Mouse (Mus musculus): ENCODE measurements at regions not wholly inside any gene's neighbourhood (a gene's known extent, or its start where the extent isn't known, plus 50 kb on each side); places are given as distances from the start of the nearest gene placed in this dataset.

DNA sequence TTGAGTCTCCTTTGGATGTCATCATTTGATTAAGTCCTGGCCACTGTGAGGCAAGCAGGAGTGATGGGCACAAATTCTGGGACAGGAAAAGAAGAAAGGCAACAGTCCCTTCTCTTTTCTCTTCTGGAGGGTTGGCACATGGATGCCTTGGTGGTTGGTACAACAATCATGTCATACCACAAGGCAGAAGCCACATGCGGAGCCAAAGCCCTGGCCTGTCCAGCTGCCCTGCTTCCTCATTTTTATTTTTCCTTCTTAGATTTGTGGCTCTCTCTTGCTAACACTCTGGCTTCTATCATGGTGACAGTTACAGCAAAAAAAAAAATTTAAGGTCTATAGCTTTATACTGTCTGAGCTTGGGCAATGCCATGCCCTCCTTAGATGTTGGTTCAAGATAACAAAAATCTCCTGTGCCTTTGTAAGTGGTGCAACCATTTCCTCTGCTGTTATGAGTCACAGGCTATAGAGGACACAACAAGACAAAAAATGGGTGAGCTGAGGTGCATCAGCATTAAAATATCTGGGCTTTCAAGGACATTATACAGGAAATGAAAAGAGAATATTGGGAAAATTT, 158.2 kb downstream of the Evx1 start:
- Histone ChIP-seq H3K4me3 (ENCODE audit: low read depth, low read length) (no peak overlapping the region), H3K36me3 (ENCODE audit: insufficient read depth) (no peaks in the 10 kb centered on the region), H3K9me3 (ENCODE audit: low read depth, low read length) (no peaks in the 10 kb centered on the region), H3K27ac (ENCODE audit: low read depth) (no peak overlapping the region), H3K4me1 (ENCODE audit: insufficient read depth) (0 out of 2 replicates have a peak, but pooled peaks cover 6% of the 10 kb centered on the region), H3K9ac (no peak overlapping the region), H3K4me2 (no peak overlapping the region), H3K27me3 (ENCODE audit: insufficient read depth, low read length) (no peaks in the 10 kb centered on the region)
- 91% methylated on average over 1 of the region's 1 CpGs for WGBS
- DNase-seq (no peak), ATAC-seq (ENCODE audit: insufficient read depth) (no peak)
- TF ChIP-seq CTCF (IDR thresholded peaks at IDR 0.05; ENCODE audit: low read depth): no peak

DNA sequence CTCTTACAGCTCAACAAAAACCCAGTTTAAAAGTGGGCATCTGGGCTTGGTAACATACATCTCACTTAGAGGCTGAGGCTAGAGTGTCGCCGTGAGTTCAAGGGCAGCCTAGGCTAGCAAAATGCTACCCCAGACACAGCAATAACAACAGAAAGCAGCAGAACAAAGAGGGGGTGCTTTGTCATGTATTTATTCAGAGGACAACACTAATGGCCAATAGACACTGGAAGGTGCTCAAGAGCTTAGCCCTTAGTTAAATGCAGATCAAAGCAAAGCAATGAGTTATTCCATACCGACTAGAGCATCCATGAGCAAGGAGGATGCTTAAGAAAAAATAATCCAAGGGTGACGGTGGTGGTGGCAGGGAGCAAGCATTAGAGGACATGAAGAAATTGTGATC, 158.7 kb downstream of the Evx1 start:
- TF ChIP-seq CTCF (IDR thresholded peaks at IDR 0.05; ENCODE audit: low read depth): no peak
- ATAC-seq (ENCODE audit: insufficient read depth) (no peak), DNase-seq (no peak)
- Histone ChIP-seq H3K27ac (ENCODE audit: low read depth) (no peak overlapping the region), H3K36me3 (ENCODE audit: insufficient read depth) (no peaks in the 10 kb centered on the region), H3K4me1 (ENCODE audit: insufficient read depth) (peaks cover 8% of the 10 kb centered on the region; the same call in 1 of the 2 replicates), H3K4me2 (no peak overlapping the region), H3K4me3 (ENCODE audit: low read depth, low read length) (no peak overlapping the region), H3K27me3 (ENCODE audit: insufficient read depth, low read length) (no peaks in the 10 kb centered on the region), H3K9me3 (ENCODE audit: low read depth, low read length) (no peaks in the 10 kb centered on the region), H3K9ac (no peak overlapping the region)
- WGBS: 87% methylated on average over 4 of the region's 4 CpGs

DNA sequence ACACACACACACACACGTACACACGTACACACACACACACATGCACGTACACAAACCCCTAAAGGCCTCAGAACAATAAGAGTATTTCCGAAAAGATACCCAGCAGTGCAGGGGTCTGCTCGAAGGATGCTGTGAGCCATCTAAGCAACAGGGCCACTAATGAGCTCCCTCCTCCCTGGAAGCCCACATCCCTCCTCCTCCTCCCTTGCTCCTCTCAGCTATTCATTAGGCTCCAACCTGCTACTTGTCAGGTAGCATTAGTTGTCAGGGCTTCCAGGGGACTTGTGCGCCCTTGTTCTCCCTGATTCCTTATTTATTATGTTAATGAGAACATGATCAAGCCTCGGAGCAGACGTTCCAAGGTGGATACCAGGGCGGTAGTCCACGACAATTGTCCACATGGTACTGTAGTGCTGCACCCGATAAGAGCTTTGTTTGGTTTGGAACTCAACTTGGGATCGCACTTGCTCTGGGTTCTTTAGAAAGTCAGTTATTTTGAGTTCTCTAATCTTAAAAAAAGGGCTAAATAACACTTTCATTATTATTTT, 159.8 kb downstream of the Evx1 start:
- Histone ChIP-seq H3K27me3 (ENCODE audit: insufficient read depth, low read length) (no peaks in the 10 kb centered on the region), H3K9ac (no peak overlapping the region), H3K27ac (ENCODE audit: low read depth) (no peak overlapping the region), H3K9me3 (ENCODE audit: low read depth, low read length) (no peaks in the 10 kb centered on the region), H3K4me1 (ENCODE audit: insufficient read depth) (peaks cover 11% of the 10 kb centered on the region; the same call in 1 of the 2 replicates), H3K36me3 (ENCODE audit: insufficient read depth) (no peaks in the 10 kb centered on the region), H3K4me2 (no peak overlapping the region), H3K4me3 (ENCODE audit: low read depth, low read length) (no peak overlapping the region)
- no peak for DNase-seq
- no peak for TF ChIP-seq CTCF (IDR thresholded peaks at IDR 0.05; ENCODE audit: low read depth)
- ATAC-seq (ENCODE audit: insufficient read depth): no peak
- 78% methylated on average over 12 of the region's 12 CpGs for WGBS

DNA sequence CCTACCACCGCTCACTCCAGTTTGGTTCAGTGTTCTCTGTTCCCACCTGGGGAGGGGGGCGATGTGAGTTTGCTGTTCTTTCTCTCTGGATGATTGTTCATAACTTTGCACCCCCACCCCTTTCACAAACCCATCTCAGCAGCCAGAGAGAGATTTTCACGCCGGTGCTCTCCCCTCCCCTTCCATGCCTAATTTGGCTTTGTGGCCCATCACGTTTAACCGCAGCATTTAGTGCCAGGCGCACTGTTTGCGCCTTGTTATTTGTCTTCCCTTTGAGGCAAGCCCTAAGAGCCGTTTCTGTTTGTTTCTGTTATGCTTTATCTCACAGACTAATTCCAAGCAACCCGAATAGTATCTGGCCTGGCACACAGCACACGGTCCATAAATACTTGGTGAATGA, 160.6 kb downstream of the Evx1 start:
- Histone ChIP-seq H3K9ac (no peak overlapping the region), H3K27ac (ENCODE audit: low read depth) (no peak overlapping the region), H3K27me3 (ENCODE audit: insufficient read depth, low read length) (no peaks in the 10 kb centered on the region), H3K4me2 (no peak overlapping the region), H3K4me1 (ENCODE audit: insufficient read depth) (peaks cover 13% of the 10 kb centered on the region; the same call in 1 of the 2 replicates), H3K9me3 (ENCODE audit: low read depth, low read length) (no peaks in the 10 kb centered on the region), H3K4me3 (ENCODE audit: low read depth, low read length) (no peak overlapping the region), H3K36me3 (ENCODE audit: insufficient read depth) (no peaks in the 10 kb centered on the region)
- ATAC-seq (ENCODE audit: insufficient read depth) (no peak), DNase-seq (peak; percentile 32)
- TF ChIP-seq CTCF (IDR thresholded peaks at IDR 0.05; ENCODE audit: low read depth): no peak
- WGBS: 35% methylated on average over 11 of the region's 11 CpGs

DNA sequence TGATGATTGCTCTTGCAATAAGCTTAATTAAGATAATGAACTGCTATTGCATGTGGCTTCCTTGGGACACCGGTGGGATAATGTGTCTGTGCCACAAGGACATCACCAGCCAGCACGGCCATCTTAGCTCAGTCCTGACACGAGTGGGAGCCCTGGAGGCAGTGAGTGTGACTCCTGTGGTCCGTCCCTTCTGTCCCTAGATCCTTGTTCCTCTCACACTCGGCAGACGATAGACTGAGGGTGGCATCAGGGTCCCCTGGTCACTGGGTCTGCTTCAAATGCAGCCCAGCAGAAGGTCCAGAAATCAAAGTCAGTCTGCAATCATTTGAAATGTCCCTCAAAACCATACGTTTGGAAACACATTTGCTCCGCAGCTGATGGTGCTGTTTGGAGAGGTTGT, 162.4 kb downstream of the Evx1 start:
- Histone ChIP-seq H3K4me3 (ENCODE audit: low read depth, low read length) (no peak overlapping the region), H3K4me1 (ENCODE audit: insufficient read depth) (peaks cover 15% of the 10 kb centered on the region; the same call in 1 of the 2 replicates), H3K27ac (ENCODE audit: low read depth) (no peak overlapping the region), H3K4me2 (no peak overlapping the region), H3K36me3 (ENCODE audit: insufficient read depth) (no peaks in the 10 kb centered on the region), H3K9ac (no peak overlapping the region), H3K27me3 (ENCODE audit: insufficient read depth, low read length) (no peaks in the 10 kb centered on the region), H3K9me3 (ENCODE audit: low read depth, low read length) (no peaks in the 10 kb centered on the region)
- DNase-seq (no peak), ATAC-seq (ENCODE audit: insufficient read depth) (no peak)
- 82% methylated on average over 8 of the region's 8 CpGs for WGBS
- TF ChIP-seq CTCF (IDR thresholded peaks at IDR 0.05; ENCODE audit: low read depth): no peak

DNA sequence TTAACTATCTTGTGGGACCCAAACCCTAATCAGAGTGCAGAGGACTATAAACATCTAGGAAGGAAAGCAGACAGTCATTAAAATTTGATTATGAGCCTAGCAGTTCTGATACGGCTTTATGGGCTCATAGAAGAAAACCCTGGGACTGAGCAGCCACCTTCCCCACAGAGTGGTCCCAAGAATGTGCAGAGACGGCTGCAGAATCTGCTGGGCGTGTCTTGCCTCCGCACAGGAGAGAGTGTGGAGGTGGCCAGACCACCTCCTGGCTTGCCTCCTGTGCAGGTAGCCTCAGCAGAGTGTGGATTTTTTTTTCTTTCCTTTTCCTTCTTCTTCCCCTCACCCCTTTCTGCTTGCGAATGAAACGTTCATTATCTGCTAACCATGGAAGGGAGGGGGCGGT, 163.3 kb downstream of the Hibadh start:
- DNase-seq (no peak), ATAC-seq (ENCODE audit: insufficient read depth) (no peak)
- no peak for TF ChIP-seq CTCF (IDR thresholded peaks at IDR 0.05; ENCODE audit: low read depth)
- WGBS: 52% methylated on average over 7 of the region's 7 CpGs
- Histone ChIP-seq H3K36me3 (ENCODE audit: insufficient read depth) (no peaks in the 10 kb centered on the region), H3K9ac (no peak overlapping the region), H3K4me2 (no peak overlapping the region), H3K4me1 (ENCODE audit: insufficient read depth) (peaks cover 15% of the 10 kb centered on the region; the same call in 1 of the 2 replicates), H3K4me3 (ENCODE audit: low read depth, low read length) (no peak overlapping the region), H3K9me3 (ENCODE audit: low read depth, low read length) (no peaks in the 10 kb centered on the region), H3K27me3 (ENCODE audit: insufficient read depth, low read length) (no peaks in the 10 kb centered on the region), H3K27ac (ENCODE audit: low read depth) (no peak overlapping the region)

DNA sequence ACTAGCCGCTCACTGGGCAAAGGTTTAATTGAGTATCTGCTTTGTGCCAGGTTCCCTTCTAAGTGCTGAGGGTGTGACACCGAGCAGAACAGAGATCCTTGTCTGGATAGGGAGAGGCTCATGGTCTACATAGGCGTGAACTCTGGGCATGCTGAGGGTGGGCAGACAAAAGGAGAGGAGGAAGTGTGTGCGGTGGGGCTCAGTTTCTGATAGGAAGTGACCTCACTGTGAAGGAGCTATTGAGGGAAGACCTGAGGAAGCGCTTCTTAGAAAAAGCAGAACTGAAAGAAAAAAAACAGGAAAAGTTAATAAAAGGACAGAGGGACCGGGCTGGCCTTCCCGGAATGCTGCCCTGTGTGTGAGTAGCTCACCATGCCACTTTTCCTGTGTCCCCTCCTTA, 162.8 kb downstream of the Hibadh start:
- DNase-seq (peak; percentile 34), ATAC-seq (ENCODE audit: insufficient read depth) (no peak)
- no peaks in the 10 kb centered on the region for H3K9me3 ChIP-seq (ENCODE audit: low read depth, low read length)
- H3K4me2 ChIP-seq: no peak overlapping the region
- 0 out of 2 replicates have a peak overlapping the region, but pooled peaks have one; percentile 52 for H3K27ac ChIP-seq (ENCODE audit: low read depth)
- 72% methylated on average over 7 of the region's 7 CpGs for WGBS
- H3K9ac ChIP-seq: no peak overlapping the region
- TF ChIP-seq CTCF (IDR thresholded peaks at IDR 0.05; ENCODE audit: low read depth): no peak
- no peaks in the 10 kb centered on the region for H3K36me3 ChIP-seq (ENCODE audit: insufficient read depth)
- no peak overlapping the region for H3K4me3 ChIP-seq (ENCODE audit: low read depth, low read length)
- H3K4me1 ChIP-seq (ENCODE audit: insufficient read depth): peaks cover 15% of the 10 kb centered on the region; the same call in 1 of the 2 replicates
- H3K27me3 ChIP-seq (ENCODE audit: insufficient read depth, low read length): no peaks in the 10 kb centered on the region

Data from lung, embryonic 14.5 days (tissue).